Mouse (Mus musculus) erythroblast, embryonic 14.5 days (primary cell): ENCODE results near the gene Clip4.

Experiments
- GATA1 ChIP-seq: IDR thresholded peaks from 2 replicates; pipeline ENCODE4 v1.6.1; 2012; ENCODE audit warnings: low read length, inconsistent platforms, mixed read lengths
- TAL1 ChIP-seq: IDR thresholded peaks from 3 replicates; pipeline ENCODE4 v1.6.1; 2012; ENCODE audit warnings: low read length, inconsistent platforms, mixed read lengths

DNA sequence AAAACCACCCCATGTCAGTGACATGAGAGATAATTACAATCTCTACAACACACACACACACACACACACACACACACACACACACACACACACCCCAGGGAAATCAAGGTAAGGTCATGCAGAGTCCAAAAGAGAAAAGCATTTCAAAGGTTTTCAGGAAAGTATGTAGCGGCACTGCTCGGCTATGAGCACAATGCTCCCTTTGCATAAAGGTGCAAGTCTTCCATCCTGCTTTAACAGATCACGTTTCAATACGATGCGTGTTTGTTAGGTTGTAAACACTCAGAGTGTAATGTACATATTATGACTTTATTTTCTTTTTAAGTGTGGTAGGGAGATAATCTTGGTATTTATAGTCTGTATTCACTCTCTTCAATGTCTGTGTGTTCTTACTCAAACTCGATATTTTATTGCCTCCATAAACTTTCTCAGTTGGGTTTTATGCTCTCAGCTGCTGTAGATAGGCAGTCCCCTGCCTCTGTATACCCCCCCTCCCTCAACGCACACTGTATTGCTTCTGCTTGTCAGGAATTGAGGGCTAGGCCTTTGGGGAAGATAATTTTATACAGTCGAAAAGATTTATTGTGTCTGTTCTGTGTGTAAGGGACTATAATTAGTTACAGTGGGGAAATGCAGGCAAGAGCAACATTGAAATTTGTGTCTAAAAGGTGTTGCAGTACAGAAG, 55.5 kb downstream of the Clip4 start:
- TF ChIP-seq GATA1 (no peak), TAL1 (no peak)
